Mouse (Mus musculus) midbrain, embryonic 15.5 days (tissue): ENCODE data around the gene Cpne5. TPM values are rescaled to one million over a fixed set of nuclear protein-coding genes. Genes with fewer than 3 reads are reported as not detected.
"Not testable (repeated sequence)": the region's sequence is repeated elsewhere in the genome, so short reads cannot be mapped to it uniquely, and the experiment has no call there.

Experiments used
- ATAC-seq: fragments of 200-750 bp; cut with Nextera tagmentation; replicated peaks from 2 replicates; pipeline ENCODE4 v1.8.0; 2017; ENCODE audit warnings: moderate TSS enrichment
- H3K27ac ChIP-seq: fragments of 300-500 bp; sonication (generic); 2 replicates; pipeline ENCODE4 v1.5.1; 2015; ENCODE audit warnings: mild to moderate bottlenecking, inconsistent platforms
- H3K27me3 ChIP-seq: fragments of 300-500 bp; sonication (generic); replicated peaks from 2 replicates; pipeline ENCODE4 v1.6.1; 2015; ENCODE audit warnings: inconsistent platforms
- H3K36me3 ChIP-seq: fragments of 300-500 bp; sonication (generic); replicated peaks from 2 replicates; pipeline ENCODE4 v1.6.1; 2015; ENCODE audit warnings: inconsistent platforms
- H3K4me1 ChIP-seq: fragments of 300-500 bp; sonication (generic); 2 replicates; pipeline ENCODE4 v1.6.1; 2015; ENCODE audit warnings: inconsistent platforms
- H3K4me2 ChIP-seq: fragments of 300-500 bp; sonication (generic); 2 replicates; pipeline ENCODE4 v1.6.1; 2015; ENCODE audit warnings: inconsistent platforms, mild to moderate bottlenecking, moderate library complexity
- H3K4me3 ChIP-seq: fragments of 300-500 bp; sonication (generic); 2 replicates; pipeline ENCODE4 v1.5.1; 2015; ENCODE audit warnings: mild to moderate bottlenecking, inconsistent platforms
- H3K9ac ChIP-seq: fragments of 300-500 bp; sonication (generic); 2 replicates; pipeline ENCODE4 v1.6.1; 2015; ENCODE audit warnings: mild to moderate bottlenecking, inconsistent platforms
- H3K9me3 ChIP-seq: fragments of 300-500 bp; sonication (generic); 2 replicates; pipeline ENCODE4 v1.6.1; 2016; ENCODE audit warnings: inconsistent platforms
- WGBS: fragments of 180-500 bp; shearing (Covaris S2); methylation state at CpG from one replicate; pipeline ENCODE4 v1.1.7; 2015; ENCODE audit warnings: mixed read lengths; 5-methylcytosine and 5-hydroxymethylcytosine counted together
- polyA plus RNA-seq: library from polyadenylated mRNA; unstranded; fragments of >200 nt; fragmentation: Nextera tagmentation; extraction: Ambion mirVana; gene quantifications from 2 replicates; pipeline ENCODE4 v1.2.1, GENCODE M21; 2015

Cpne5 gene
- polyA plus RNA-seq, 1 experiment from 2014 or later: 41.3 TPM

DNA sequence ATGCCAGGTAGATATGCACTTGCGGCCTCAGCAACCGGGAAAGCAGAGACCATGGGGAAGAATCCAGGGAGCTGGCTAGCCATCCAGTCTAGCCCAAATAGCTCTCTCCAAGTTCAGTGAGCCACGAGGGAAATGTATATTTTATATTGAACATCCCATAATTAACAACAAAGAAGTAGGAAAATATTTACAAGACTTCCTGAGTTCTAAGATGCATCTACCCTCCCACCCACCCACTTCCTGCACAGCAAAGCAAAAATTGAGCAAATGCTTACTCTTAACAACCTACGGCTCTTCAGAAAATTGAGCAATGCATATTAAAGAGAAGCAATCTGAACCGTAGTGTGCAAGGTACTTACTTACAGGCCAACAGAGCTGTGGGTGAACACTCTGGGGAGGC lies 26.8 kb upstream of the Cpne5 start:
- no peak for ATAC-seq
- no peak overlapping the region for H3K4me3 ChIP-seq
- H3K4me2 ChIP-seq: peak overlapping the region; percentile 51
- no peaks in the 10 kb centered on the region for H3K36me3 ChIP-seq
- peaks cover 40% of the 10 kb centered on the region for H3K4me1 ChIP-seq
- WGBS: 91% methylated on average over 5 of the region's 5 CpGs
- H3K27ac ChIP-seq: 0 out of 2 replicates have a peak overlapping the region, but pooled peaks have one; percentile 96
- H3K9ac ChIP-seq: 0 out of 2 replicates have a peak overlapping the region, but pooled peaks have one; percentile 80
- no peaks in the 10 kb centered on the region for H3K27me3 ChIP-seq
- no peaks in the 10 kb centered on the region for H3K9me3 ChIP-seq

DNA sequence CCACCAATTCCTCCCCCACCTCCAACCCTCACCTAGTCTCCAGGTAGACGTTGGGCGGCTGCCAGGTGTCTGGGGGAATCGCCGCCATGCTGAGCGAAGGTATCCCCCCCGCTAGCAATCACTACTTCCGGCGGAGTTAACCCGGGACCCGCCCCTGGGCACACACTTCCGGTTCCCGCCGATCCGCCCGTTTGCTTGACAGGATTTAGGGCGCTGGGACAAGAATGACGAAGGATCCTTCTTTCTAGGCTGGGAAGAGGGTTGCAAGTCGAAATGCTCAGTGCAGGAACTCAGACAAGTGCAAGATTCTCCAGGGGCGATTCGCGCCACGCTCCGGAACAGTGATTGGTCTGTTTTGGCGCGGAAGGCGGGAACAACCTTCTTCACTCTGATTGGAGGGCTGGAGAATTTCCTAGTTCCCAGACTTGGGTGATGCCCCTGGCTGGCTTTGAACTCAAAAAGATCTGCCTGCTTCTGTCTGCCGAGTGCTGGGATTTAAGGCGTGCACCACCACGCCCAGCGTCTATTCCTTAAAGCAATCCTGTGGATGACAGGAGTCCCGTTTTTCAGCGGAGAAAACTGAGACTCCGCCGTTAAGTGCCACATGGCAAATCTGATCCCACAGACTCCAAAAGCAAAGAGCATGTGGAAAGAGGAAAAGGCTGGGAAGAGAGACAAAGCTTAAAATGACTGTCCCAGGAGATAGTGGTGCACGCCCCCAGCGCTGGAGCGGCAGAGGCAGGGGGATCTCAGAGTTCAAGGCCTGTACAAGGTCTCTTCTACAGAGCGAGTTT lies 26.1 kb upstream of the Cpne5 start, which contains the start of gene Ppil1:
Gene Ppil1, minus strand, starts transcription at position 347 of the 794 bp plus-strand sequence.
- Histone ChIP-seq H3K9ac (peak within 1 kb of the TSS; percentile 80), H3K36me3 (no peaks in the 10 kb centered on the region), H3K27ac (peak within 1 kb of the TSS; percentile 96), H3K9me3 (no peaks in the 10 kb centered on the region), H3K4me3 (peak within 1 kb of the TSS; percentile 80), H3K27me3 (no peaks in the 10 kb centered on the region), H3K4me1 (peaks cover 40% of the 10 kb centered on the region), H3K4me2 (peak within 1 kb of the TSS; percentile 51)
- WGBS: 7% methylated on average over 38 of the region's 38 CpGs
- ATAC-seq: peak; percentile 67

DNA sequence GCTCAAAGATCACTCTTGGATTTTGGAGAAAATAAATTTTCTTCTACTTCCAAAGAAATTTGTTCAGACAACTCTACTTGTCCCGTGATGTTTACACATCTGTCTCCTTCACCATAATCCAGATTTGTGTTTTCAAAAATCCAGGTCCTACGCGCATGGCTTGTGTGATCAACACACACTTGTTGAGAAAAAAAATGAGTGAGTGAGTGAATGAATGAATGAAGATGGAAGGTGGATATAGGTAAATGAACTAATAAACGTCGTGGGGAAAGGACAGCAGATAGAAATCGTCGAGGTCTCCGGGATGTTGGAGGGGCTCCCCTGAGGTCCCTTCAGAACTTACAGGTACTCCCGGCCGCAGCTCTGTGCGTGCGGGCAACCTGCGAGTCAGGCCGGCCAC lies 25.4 kb upstream of the Cpne5 start:
- Histone ChIP-seq H3K4me3 (peak overlapping the region; percentile 80), H3K27ac (peak overlapping the region; percentile 96), H3K36me3 (no peaks in the 10 kb centered on the region; the same call in 1 of the 2 replicates), H3K4me1 (peaks cover 40% of the 10 kb centered on the region), H3K4me2 (peak overlapping the region; percentile 51), H3K9me3 (no peaks in the 10 kb centered on the region), H3K27me3 (no peaks in the 10 kb centered on the region), H3K9ac (peak overlapping the region; percentile 80)
- under 1% methylated on average over 14 of the region's 14 CpGs for WGBS
- ATAC-seq: peak; percentile 18

DNA sequence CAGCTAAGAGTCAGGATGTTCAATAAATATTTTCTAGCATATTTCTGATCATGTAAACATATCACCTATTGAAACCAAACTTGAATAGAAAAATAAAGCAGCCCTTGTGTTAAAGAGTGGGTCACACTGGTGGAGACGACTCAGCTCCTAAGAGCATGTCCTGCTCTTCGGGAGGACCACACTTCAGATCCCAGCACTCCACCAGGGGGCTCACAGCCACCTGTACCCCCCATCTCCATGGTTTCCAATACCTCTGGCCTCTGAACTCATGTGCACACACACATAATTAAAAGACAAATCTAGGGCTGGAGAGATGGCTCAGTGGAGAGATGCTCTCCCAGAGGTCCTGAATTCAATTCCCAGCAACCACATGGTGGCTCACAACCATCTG lies 24.3 kb upstream of the Cpne5 start:
- no peak overlapping the region for H3K4me3 ChIP-seq
- peak overlapping the region; percentile 51 for H3K4me2 ChIP-seq
- no peak for ATAC-seq
- no peak overlapping the region for H3K9ac ChIP-seq
- peaks cover 33% of the 10 kb centered on the region for H3K4me1 ChIP-seq
- H3K36me3 ChIP-seq: no peaks in the 10 kb centered on the region; the same call in 1 of the 2 replicates
- H3K27me3 ChIP-seq: no peaks in the 10 kb centered on the region
- H3K9me3 ChIP-seq: no peaks in the 10 kb centered on the region
- 71% methylated on average over 2 of the region's 2 CpGs for WGBS
- no peak overlapping the region for H3K27ac ChIP-seq

DNA sequence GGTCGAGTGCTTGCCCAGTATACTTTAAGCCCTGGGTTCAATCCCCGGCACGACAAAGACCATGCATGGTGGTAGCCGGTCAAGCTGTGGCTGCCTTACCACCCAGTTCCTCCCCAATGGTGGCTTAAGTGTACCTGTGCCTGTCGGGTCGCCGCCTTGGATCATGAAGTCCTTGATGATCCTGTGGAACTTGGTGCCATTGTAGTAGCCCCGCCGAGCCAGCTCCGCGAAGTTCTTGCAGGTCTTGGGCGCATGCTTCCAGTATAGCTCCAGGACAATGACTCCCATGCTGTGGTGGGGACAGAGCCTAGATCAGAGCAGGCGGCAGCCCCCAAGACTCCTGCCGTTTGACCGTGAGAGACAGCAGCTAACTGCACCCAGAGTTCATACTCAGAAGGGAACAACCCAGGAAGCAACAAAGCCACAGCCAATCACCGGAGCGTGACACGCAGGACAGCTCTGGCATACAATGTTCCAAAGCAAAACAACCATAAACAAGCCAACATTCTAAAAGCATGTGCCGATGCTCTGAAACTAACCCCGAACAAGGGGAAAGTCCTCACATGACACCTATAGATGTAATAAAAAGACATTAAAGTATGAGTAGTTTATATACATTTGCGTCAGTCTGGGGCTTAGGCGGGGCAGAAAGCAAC lies 23.8 kb upstream of the Cpne5 start:
- Histone ChIP-seq H3K4me2 (0 out of 2 replicates have a peak overlapping the region, but pooled peaks have one; percentile 51), H3K9ac (no peak overlapping the region), H3K4me3 (no peak overlapping the region), H3K36me3 (no peaks in the 10 kb centered on the region; the same call in 1 of the 2 replicates), H3K27ac (no peak overlapping the region), H3K9me3 (no peaks in the 10 kb centered on the region), H3K4me1 (peaks cover 33% of the 10 kb centered on the region), H3K27me3 (no peaks in the 10 kb centered on the region)
- no peak for ATAC-seq
- WGBS: 90% methylated on average over 22 of the region's 22 CpGs

DNA sequence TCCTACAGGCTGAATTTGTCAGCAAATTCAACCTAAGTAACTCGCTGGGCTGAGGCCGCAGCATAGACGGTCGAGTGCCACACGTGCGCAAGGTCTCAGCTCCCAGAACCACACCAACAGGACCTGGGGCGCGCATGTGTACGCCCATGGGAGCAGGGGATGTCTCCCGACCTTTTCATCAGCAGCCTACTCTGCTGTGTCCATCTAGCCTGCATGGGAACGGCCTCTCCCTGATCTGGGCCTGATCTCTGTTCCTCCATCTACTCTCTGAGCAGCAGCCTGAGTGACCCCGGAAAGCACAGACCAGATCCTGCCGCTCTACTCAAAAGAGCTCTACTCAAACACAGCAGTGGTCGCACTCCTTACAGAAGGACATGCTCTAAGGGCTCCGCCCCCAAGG lies 22.5 kb upstream of the Cpne5 start:
- Histone ChIP-seq H3K4me3 (no peak overlapping the region), H3K9ac (no peak overlapping the region), H3K27me3 (no peaks in the 10 kb centered on the region), H3K36me3 (no peaks in the 10 kb centered on the region; the same call in 1 of the 2 replicates), H3K4me2 (no peak overlapping the region), H3K9me3 (no peaks in the 10 kb centered on the region), H3K4me1 (peaks cover 33% of the 10 kb centered on the region), H3K27ac (no peak overlapping the region)
- WGBS: 90% methylated on average over 15 of the region's 15 CpGs
- no peak for ATAC-seq

DNA sequence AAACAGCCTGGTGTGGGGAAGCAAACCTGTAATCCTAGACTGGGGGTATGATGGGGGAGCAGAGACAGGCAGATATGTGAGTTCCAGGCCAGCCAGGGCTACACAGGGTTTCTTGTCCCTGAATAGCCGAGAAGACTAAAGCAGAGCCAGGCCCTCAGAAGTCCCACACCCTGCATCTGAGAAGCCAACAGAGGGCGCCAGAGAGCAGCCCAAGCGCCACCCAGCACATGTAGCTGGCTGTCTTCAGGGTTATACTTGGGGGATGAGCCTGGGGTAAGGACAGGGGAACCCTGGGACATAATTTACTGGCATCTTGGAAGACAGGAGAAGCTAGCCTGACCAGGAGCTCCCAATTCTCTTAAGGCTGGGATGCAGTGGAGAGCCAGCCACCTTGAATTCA lies 21.5 kb upstream of the Cpne5 start:
- ATAC-seq: no peak
- H3K4me2 ChIP-seq: no peak overlapping the region
- H3K4me1 ChIP-seq: peaks cover 31% of the 10 kb centered on the region
- no peak overlapping the region for H3K9ac ChIP-seq
- no peaks in the 10 kb centered on the region for H3K9me3 ChIP-seq
- H3K27ac ChIP-seq: no peak overlapping the region
- no peak overlapping the region for H3K4me3 ChIP-seq
- no peaks in the 10 kb centered on the region; the same call in 1 of the 2 replicates for H3K36me3 ChIP-seq
- no peaks in the 10 kb centered on the region for H3K27me3 ChIP-seq
- 3% methylated on average over 3 of the region's 3 CpGs for WGBS

DNA sequence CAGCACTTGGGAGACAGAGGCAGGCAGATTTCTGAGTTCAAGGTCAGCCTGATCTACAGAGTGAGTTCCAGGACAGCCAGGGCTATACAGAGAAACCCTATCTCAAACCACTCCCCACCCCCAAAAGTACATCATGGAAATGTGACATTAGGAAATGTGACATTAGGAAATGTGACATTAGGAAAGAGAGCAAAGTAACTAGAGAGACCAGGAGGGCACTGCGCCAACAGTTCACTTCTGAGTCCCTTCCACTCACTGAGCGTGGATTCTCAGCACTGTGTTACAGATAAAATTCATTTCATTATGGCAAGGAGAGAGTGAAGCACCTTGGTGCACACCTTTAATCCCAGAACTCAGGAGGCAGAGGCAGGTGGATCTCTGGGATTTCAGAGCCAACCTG lies 21.0 kb upstream of the Cpne5 start:
- Histone ChIP-seq H3K9ac (no peak overlapping the region), H3K4me1 (peaks cover 28% of the 10 kb centered on the region), H3K36me3 (no peaks in the 10 kb centered on the region; the same call in 1 of the 2 replicates), H3K4me2 (no peak overlapping the region), H3K4me3 (no peak overlapping the region), H3K27me3 (no peaks in the 10 kb centered on the region), H3K9me3 (no peaks in the 10 kb centered on the region), H3K27ac (no peak overlapping the region)
- WGBS: 97% methylated on average over 2 of the region's 2 CpGs
- no peak for ATAC-seq

DNA sequence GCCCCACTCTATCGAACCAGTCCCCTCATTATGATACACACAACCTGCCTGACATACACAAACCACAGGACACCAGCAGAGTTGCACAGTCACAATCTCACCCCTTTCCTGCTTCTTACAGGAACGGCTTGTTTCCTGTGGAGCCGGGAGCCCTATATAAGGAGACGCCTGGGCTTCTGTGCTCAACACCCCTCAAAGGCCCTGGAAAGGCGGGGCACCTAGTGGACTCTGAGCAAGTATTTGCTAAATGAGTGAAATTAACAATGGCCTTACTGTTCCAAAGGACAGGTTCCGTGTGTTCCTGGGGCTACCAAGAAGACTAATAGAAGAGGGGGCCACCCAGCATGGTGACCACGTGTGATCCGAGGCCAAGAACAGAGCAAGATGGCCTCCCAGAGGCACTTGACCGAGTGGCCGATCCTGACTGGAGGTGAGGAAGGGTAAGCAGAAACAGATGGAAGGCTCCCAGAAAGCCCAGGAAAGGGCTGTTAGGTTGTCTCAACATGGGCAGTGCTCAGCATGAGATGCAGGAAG lies 20.1 kb upstream of the Cpne5 start:
- no peak overlapping the region for H3K4me2 ChIP-seq
- H3K27ac ChIP-seq: no peak overlapping the region
- 86% methylated on average over 10 of the region's 10 CpGs for WGBS
- ATAC-seq: no peak
- peaks cover 26% of the 10 kb centered on the region for H3K4me1 ChIP-seq
- no peak overlapping the region for H3K4me3 ChIP-seq
- no peak overlapping the region for H3K9ac ChIP-seq
- H3K36me3 ChIP-seq: no peaks in the 10 kb centered on the region; the same call in 1 of the 2 replicates
- H3K9me3 ChIP-seq: no peaks in the 10 kb centered on the region
- no peaks in the 10 kb centered on the region for H3K27me3 ChIP-seq

DNA sequence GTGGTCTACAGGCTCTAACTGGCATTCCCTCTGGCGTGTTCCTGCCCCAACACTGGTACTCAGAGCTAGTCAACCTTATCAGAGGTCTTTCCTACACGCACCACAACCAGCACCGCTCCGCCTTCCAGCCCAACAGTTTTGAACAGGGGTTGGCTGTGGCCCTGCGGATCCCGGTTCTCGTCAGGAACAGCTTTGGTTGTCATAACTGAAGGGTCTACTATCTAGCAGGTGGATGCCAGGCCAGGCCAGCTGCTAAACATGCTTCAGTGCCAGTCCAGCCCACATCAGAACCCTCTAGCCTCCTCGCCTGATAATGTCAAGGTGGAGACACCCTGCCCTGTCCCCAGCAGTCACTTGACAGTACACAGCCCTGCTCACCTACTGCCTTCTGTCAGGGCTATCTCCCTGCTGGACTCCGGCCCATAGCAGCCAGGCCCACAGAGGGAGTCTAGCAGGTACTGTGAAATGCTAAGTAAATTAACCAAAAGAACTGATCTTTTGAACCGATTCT lies 19.1 kb upstream of the Cpne5 start:
- no peak for ATAC-seq

DNA sequence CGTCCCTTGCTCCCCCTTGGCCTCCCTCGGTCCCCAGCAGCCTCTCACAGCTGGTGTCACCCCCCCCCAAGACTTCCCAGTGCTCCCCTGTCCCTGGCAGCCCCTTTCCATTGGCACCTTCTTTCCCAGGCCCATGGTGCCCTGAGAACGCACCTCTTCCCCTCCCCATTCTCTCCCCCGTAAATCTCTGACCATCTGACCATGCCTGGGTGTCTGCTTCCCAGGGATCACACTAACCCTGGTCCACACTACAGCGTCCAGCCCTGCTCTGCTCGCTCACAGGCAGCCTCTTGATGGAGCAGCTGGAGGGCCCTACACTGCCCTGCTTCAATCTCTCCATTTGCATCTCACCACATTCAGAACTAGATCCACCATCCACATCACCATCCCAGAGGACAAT lies 18.5 kb upstream of the Cpne5 start:
- Histone ChIP-seq H3K27me3 (no peaks in the 10 kb centered on the region), H3K4me3 (no peak overlapping the region), H3K9ac (no peak overlapping the region), H3K27ac (no peak overlapping the region), H3K4me2 (no peak overlapping the region), H3K9me3 (no peaks in the 10 kb centered on the region), H3K4me1 (peaks cover 20% of the 10 kb centered on the region), H3K36me3 (peaks cover 3% of the 10 kb centered on the region; the same call in 1 of the 2 replicates)
- no peak for ATAC-seq
- 84% methylated on average over 6 of the region's 6 CpGs for WGBS

More for the DNA sequence above, 19.1 kb upstream of the Cpne5 start:
- Histone ChIP-seq H3K4me1 (peaks cover 20% of the 10 kb centered on the region), H3K9ac (no peak overlapping the region), H3K27ac (no peak overlapping the region), H3K36me3 (no peaks in the 10 kb centered on the region; the same call in 1 of the 2 replicates), H3K4me3 (no peak overlapping the region), H3K4me2 (no peak overlapping the region), H3K9me3 (no peaks in the 10 kb centered on the region), H3K27me3 (no peaks in the 10 kb centered on the region)
- 93% methylated on average over 10 of the region's 10 CpGs for WGBS

DNA sequence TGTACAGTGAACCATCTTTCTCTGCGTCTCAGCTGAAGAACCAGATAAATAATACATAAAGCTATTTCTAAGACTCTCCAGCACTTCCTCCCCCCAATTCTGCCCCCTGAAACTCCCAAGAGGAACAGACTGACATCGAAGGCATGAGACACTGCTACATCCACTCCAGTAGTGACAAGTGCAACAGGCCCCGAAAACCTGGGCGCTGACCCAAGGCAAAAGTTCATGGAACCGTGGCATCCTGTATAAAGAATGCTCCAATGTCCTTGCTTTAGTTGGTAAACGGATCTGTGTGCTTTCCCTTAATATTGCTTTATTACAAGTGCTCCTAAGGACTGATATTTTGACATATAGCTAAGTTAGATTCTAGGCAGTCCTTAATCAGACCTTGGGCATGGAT lies 16.8 kb upstream of the Cpne5 start:
- not testable (repeated sequence) for H3K4me3 ChIP-seq, H3K27ac ChIP-seq, H3K36me3 ChIP-seq, ATAC-seq, H3K4me2 ChIP-seq, H3K27me3 ChIP-seq, H3K9me3 ChIP-seq, H3K9ac ChIP-seq
- 87% methylated on average over 6 of the region's 6 CpGs for WGBS
- peaks cover 20% of the 10 kb centered on the region for H3K4me1 ChIP-seq
